Mouse (Mus musculus): ENCODE measurements around the gene Abtb2. TPM values are rescaled to one million over a fixed set of nuclear protein-coding genes. Genes with fewer than 3 reads are reported as not detected.

Abtb2 gene
- polyA plus RNA-seq, 1 experiment from 2014 or later: 19.9 TPM

DNA sequence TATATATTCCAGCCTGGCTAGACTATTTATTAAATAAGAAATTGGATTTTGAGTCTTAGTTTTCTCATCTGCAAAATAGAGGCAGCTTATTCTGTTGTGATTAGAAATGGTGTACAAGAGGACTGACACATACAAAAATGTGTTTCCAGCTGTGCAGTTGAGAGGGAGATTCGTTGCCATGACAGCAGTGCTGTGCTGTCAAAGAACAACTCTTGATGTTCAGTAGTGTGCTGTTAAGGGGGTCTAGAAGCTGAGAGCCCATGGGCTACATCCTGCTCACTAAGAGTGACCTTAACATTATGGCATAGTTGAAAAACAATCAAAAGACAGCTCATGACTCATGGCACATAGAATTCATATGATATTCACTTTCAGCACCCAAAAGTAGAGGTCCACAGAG is 71.3 kb downstream of the Abtb2 start:
- 72% methylated on average over 1 of the region's 1 CpGs for WGBS

DNA sequence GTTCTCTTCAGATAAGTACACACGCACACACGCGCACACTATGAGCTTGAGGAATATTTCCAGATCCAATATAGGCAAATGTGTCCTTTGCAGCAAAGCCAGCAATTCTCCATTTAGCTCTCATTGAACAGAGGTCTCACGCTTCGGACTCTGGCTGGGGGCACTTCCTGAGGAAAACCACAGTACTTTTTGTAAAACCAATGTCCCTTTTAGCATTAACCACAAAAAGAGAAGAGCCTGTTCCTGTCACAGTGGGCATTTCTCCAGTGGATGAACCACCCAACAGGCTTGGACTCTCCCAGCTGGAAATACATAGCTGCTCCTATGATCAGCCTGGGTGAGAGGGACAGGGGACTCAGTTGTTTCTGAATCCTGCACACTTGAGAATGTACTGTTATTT is 71.8 kb downstream of the Abtb2 start:
- Histone ChIP-seq H3K4me3 (ENCODE audit: low read length) (no peak overlapping the region), H3K9me3 (replicated peaks; ENCODE audit: control insufficient read depth, low read length) (no peaks in the 10 kb centered on the region), H3K4me1 (ENCODE audit: control insufficient read depth, insufficient read depth, low read length) (peaks cover 39% of the 10 kb centered on the region), H3K27ac (ENCODE audit: low read length) (no peak overlapping the region), H3K4me2 (ENCODE audit: low read depth, low read length) (no peak overlapping the region), H3K9ac (ENCODE audit: low read length) (no peak overlapping the region), H3K27me3 (ENCODE audit: control insufficient read depth, insufficient read depth, low read length) (no peaks in the 10 kb centered on the region), H3K36me3 (ENCODE audit: control insufficient read depth, insufficient read depth) (no peaks in the 10 kb centered on the region)
- ATAC-seq (replicated peaks; ENCODE audit: extremely low read depth, insufficient read depth, low FRiP score): no peak
- WGBS: 91% methylated on average over 5 of the region's 5 CpGs

More for the DNA sequence above, 71.3 kb downstream of the Abtb2 start:
- H3K27me3 ChIP-seq (ENCODE audit: control insufficient read depth, insufficient read depth, low read length): no peaks in the 10 kb centered on the region
- H3K36me3 ChIP-seq (ENCODE audit: control insufficient read depth, insufficient read depth): no peaks in the 10 kb centered on the region
- H3K4me3 ChIP-seq (ENCODE audit: low read length): no peak overlapping the region
- H3K27ac ChIP-seq (ENCODE audit: low read length): no peak overlapping the region
- no peak overlapping the region for H3K4me2 ChIP-seq (ENCODE audit: low read depth, low read length)
- no peaks in the 10 kb centered on the region for H3K9me3 ChIP-seq (replicated peaks; ENCODE audit: control insufficient read depth, low read length)
- peaks cover 45% of the 10 kb centered on the region for H3K4me1 ChIP-seq (ENCODE audit: control insufficient read depth, insufficient read depth, low read length)
- no peak for ATAC-seq (replicated peaks; ENCODE audit: extremely low read depth, insufficient read depth, low FRiP score)
- no peak overlapping the region for H3K9ac ChIP-seq (ENCODE audit: low read length)

DNA sequence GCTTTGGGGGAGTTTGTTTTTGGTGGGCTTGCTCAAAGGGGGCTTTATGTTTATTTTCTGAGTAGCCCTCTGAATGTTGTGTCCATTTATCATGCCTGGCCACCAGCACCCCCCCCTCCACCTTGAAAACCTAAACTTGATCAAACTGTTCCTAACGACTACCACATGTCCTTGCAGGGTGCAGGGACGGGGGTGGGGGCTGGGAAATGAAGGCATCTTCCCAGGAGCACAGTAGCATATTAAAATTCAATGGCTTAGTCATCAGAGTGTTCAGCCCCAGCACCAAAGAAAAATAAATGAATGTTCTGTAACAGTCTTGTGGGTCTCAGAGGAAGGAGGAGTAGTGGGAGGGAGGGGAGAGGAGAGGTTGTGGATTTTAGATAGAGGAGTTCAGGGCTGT is 73.6 kb downstream of the Abtb2 start:
- no peaks in the 10 kb centered on the region for H3K27me3 ChIP-seq (ENCODE audit: control insufficient read depth, insufficient read depth, low read length)
- H3K9ac ChIP-seq (ENCODE audit: low read length): no peak overlapping the region
- 35% methylated on average over 2 of the region's 2 CpGs for WGBS

DNA sequence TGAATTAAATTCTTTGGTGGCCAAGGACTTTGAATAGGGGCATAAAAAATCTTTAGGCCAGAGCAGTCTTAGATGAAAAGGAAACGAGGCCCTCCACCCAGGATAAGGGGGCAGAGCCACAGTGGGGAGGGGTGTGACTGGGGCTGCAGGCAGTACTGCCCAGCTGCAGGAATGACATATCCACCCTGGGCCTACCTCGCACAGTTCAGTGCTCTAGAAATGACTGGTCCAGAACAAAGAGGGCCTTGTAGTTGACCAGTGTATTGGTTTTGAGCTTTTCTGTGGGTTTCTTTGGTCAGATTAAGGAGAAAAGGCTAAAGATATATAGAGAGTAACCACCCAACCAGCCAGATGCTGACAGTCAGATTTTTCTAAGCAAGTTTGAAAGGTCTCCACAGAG is 74.8 kb downstream of the Abtb2 start:
- no peaks in the 10 kb centered on the region for H3K9me3 ChIP-seq (replicated peaks; ENCODE audit: control insufficient read depth, low read length)
- no peak for ATAC-seq (replicated peaks; ENCODE audit: extremely low read depth, insufficient read depth, low FRiP score)
- H3K4me1 ChIP-seq (ENCODE audit: control insufficient read depth, insufficient read depth, low read length): peaks cover 42% of the 10 kb centered on the region
- H3K4me2 ChIP-seq (ENCODE audit: low read depth, low read length): no peak overlapping the region
- no peak overlapping the region for H3K9ac ChIP-seq (ENCODE audit: low read length)
- H3K27ac ChIP-seq (ENCODE audit: low read length): no peak overlapping the region
- no peaks in the 10 kb centered on the region for H3K27me3 ChIP-seq (ENCODE audit: control insufficient read depth, insufficient read depth, low read length)
- H3K36me3 ChIP-seq (ENCODE audit: control insufficient read depth, insufficient read depth): no peaks in the 10 kb centered on the region
- 51% methylated on average over 2 of the region's 2 CpGs for WGBS
- H3K4me3 ChIP-seq (ENCODE audit: low read length): no peak overlapping the region

More for the DNA sequence above, 73.6 kb downstream of the Abtb2 start:
- ATAC-seq (replicated peaks; ENCODE audit: extremely low read depth, insufficient read depth, low FRiP score): no peak
- H3K4me3 ChIP-seq (ENCODE audit: low read length): no peak overlapping the region
- H3K4me1 ChIP-seq (ENCODE audit: control insufficient read depth, insufficient read depth, low read length): peaks cover 42% of the 10 kb centered on the region
- H3K4me2 ChIP-seq (ENCODE audit: low read depth, low read length): no peak overlapping the region
- no peaks in the 10 kb centered on the region for H3K36me3 ChIP-seq (ENCODE audit: control insufficient read depth, insufficient read depth)
- no peaks in the 10 kb centered on the region for H3K9me3 ChIP-seq (replicated peaks; ENCODE audit: control insufficient read depth, low read length)
- H3K27ac ChIP-seq (ENCODE audit: low read length): no peak overlapping the region; the same call in 1 of the 2 replicates

DNA sequence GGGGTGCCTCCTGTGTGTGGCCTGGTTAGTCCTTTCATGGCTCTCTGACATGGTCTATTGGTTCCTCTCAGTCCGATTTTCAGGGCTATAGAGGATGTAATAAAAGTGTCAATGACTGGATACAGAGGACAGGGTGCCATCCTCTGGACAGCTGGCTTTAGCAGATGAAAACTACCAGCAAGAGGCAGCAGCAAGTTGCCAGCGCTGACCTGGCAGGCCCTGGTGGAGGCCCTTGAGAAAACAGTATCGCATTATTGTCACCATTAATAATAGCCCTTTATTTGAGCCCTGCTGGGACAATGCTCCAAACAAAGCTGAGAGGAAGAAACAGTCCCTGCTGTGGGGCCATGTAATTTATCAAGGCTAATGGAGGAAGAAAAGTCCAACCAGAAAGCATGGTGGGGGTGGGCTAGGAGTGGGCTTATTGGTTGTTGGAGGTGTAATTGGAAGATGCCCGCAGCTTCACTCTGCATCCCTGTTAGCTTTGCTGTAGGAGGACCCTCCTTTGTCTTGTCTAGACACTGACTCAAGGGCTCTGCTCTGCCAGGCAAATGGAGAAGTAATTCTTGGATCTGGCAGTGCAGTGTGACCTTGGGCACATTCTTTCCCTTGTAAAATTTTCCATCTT is 77.6 kb downstream of the Abtb2 start:
- no peak for ATAC-seq (replicated peaks; ENCODE audit: extremely low read depth, insufficient read depth, low FRiP score)
- H3K9ac ChIP-seq (ENCODE audit: low read length): no peak overlapping the region
- no peaks in the 10 kb centered on the region for H3K27me3 ChIP-seq (ENCODE audit: control insufficient read depth, insufficient read depth, low read length)
- H3K4me2 ChIP-seq (ENCODE audit: low read depth, low read length): no peak overlapping the region
- no peaks in the 10 kb centered on the region for H3K9me3 ChIP-seq (replicated peaks; ENCODE audit: control insufficient read depth, low read length)
- WGBS: 59% methylated on average over 4 of the region's 4 CpGs
- H3K4me3 ChIP-seq (ENCODE audit: low read length): no peak overlapping the region
- H3K36me3 ChIP-seq (ENCODE audit: control insufficient read depth, insufficient read depth): no peaks in the 10 kb centered on the region
- H3K27ac ChIP-seq (ENCODE audit: low read length): peak overlapping the region; percentile 39
- H3K4me1 ChIP-seq (ENCODE audit: control insufficient read depth, insufficient read depth, low read length): peaks cover 35% of the 10 kb centered on the region

DNA sequence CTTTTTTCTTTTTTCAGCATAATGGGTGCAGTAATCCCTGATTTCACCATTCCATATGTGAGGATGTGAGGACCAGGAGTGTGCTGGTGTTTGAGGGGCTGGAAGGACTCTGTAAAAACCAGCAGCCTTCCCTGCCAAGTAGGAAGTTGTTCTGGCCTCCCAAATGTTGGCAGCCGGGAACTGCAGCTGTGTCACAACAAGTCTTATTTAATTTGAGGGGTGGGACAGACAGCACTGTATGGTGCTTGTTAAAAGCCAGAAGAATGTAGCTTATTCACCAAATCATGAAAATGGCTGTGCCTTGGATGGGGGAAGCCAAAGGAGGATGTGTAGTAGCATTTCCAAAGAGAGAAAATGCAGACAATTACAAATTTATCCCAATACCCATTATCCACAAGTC is 78.3 kb downstream of the Abtb2 start:
- Histone ChIP-seq H3K4me3 (ENCODE audit: low read length) (no peak overlapping the region), H3K9ac (ENCODE audit: low read length) (no peak overlapping the region), H3K27me3 (ENCODE audit: control insufficient read depth, insufficient read depth, low read length) (no peaks in the 10 kb centered on the region), H3K9me3 (replicated peaks; ENCODE audit: control insufficient read depth, low read length) (no peaks in the 10 kb centered on the region), H3K4me1 (ENCODE audit: control insufficient read depth, insufficient read depth, low read length) (peaks cover 37% of the 10 kb centered on the region), H3K4me2 (ENCODE audit: low read depth, low read length) (no peak overlapping the region), H3K36me3 (ENCODE audit: control insufficient read depth, insufficient read depth) (no peaks in the 10 kb centered on the region), H3K27ac (ENCODE audit: low read length) (peak overlapping the region; percentile 13; the same call in 1 of the 2 replicates)
- WGBS: 32% methylated on average over 1 of the region's 1 CpGs
- no peak for ATAC-seq (replicated peaks; ENCODE audit: extremely low read depth, insufficient read depth, low FRiP score)

DNA sequence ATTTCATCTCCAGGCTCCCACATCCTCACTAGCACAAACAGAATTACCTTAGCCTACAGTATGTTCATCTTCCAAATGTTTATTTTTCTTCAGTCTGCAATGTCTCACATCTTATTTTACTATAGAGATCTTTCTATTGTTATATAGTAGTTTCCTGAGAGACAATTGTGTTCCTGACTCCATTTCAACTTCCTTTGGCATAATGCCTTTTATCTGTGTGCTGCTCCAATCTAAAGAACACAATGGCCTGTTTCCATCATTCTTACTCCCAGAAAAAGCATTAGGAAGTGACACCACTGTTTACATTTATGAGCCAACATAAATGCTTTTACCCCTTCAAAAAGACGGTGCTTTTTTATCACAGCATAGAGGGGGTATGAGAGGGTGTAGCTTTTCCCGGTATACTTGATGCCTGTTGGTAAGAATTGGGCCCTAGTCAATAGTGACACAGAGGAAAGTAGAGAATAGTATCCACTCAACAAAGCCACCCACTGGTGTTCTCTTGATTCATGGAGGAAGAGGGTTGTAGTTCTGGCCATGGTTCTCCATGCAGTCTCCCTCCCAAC is 84.3 kb downstream of the Abtb2 start:
- Histone ChIP-seq H3K9me3 (replicated peaks; ENCODE audit: control insufficient read depth, low read length) (no peaks in the 10 kb centered on the region), H3K36me3 (ENCODE audit: control insufficient read depth, insufficient read depth) (no peaks in the 10 kb centered on the region), H3K27ac (ENCODE audit: low read length) (peak overlapping the region; percentile 59), H3K4me2 (ENCODE audit: low read depth, low read length) (no peak overlapping the region), H3K4me3 (ENCODE audit: low read length) (no peak overlapping the region), H3K27me3 (ENCODE audit: control insufficient read depth, insufficient read depth, low read length) (no peaks in the 10 kb centered on the region), H3K9ac (ENCODE audit: low read length) (no peak overlapping the region), H3K4me1 (ENCODE audit: control insufficient read depth, insufficient read depth, low read length) (peaks cover 33% of the 10 kb centered on the region)
- 43% methylated on average over 2 of the region's 2 CpGs for WGBS
- ATAC-seq (replicated peaks; ENCODE audit: extremely low read depth, insufficient read depth, low FRiP score): peak; percentile 31; the same call in 1 of the 2 replicates

DNA sequence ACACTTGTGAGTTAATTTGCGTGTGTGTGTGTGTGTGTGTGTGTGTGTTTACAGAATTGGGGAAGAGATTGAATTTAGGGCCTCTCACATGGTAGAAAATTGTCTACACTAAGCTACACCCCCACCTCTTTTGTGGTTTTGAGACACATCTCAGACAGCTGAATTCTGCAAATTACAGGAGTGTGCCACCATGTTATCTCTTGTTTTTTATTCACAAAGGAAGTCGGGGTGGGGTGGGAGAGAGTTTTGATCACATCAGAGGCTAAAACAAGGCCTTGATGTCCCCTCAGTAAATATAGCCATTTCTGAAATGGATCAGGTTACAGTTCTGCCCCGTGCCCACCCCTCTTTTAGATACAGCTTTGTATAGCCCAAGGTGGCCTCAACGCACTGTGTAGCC is 86.0 kb downstream of the Abtb2 start:
- Histone ChIP-seq H3K4me1 (ENCODE audit: control insufficient read depth, insufficient read depth, low read length) (peaks cover 40% of the 10 kb centered on the region), H3K4me3 (ENCODE audit: low read length) (no peak overlapping the region), H3K27me3 (ENCODE audit: control insufficient read depth, insufficient read depth, low read length) (no peaks in the 10 kb centered on the region), H3K27ac (ENCODE audit: low read length) (no peak overlapping the region), H3K9ac (ENCODE audit: low read length) (no peak overlapping the region), H3K36me3 (ENCODE audit: control insufficient read depth, insufficient read depth) (no peaks in the 10 kb centered on the region), H3K4me2 (ENCODE audit: low read depth, low read length) (no peak overlapping the region), H3K9me3 (replicated peaks; ENCODE audit: control insufficient read depth, low read length) (no peaks in the 10 kb centered on the region)
- ATAC-seq (replicated peaks; ENCODE audit: extremely low read depth, insufficient read depth, low FRiP score): no peak
- 58% methylated on average over 4 of the region's 4 CpGs for WGBS

DNA sequence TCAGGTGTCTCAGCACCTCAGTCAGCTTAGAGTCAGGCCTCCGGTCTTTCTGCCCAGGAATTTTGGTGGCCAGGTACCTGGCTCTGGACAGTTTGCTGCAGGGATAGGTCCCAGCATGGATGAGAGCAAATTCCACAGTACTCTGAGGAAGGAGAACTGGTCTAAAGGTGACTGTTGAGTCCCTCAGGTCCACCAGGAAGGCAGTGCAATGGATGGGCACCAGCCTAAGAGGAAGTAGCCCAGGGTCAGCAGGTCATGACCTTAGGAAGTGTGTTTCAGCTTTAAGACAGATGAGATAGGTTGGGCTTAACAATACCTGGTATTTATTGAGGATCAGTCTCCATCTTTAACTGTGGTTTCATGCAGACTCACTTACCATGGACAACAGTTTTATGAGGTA is 88.9 kb downstream of the Abtb2 start:
- 93% methylated on average over 1 of the region's 1 CpGs for WGBS
- Histone ChIP-seq H3K36me3 (ENCODE audit: control insufficient read depth, insufficient read depth) (no peaks in the 10 kb centered on the region), H3K27me3 (ENCODE audit: control insufficient read depth, insufficient read depth, low read length) (no peaks in the 10 kb centered on the region), H3K4me1 (ENCODE audit: control insufficient read depth, insufficient read depth, low read length) (peaks cover 53% of the 10 kb centered on the region), H3K9me3 (replicated peaks; ENCODE audit: control insufficient read depth, low read length) (no peaks in the 10 kb centered on the region), H3K4me2 (ENCODE audit: low read depth, low read length) (no peak overlapping the region), H3K9ac (ENCODE audit: low read length) (no peak overlapping the region), H3K4me3 (ENCODE audit: low read length) (no peak overlapping the region), H3K27ac (ENCODE audit: low read length) (no peak overlapping the region)
- no peak for ATAC-seq (replicated peaks; ENCODE audit: extremely low read depth, insufficient read depth, low FRiP score)

Data from heart, embryonic 16.5 days (tissue).